Mouse (Mus musculus) left cerebral cortex, adult 11 months (tissue): ENCODE measurements at regions not wholly inside any gene's neighbourhood (a gene's known extent, or its start where the extent isn't known, plus 50 kb on each side); places are given as distances from the start of the nearest gene placed in this dataset.
A peak's percentile ranks its signal among the peaks of the same experiment; 100 is the strongest.
"Not testable (repeated sequence)": the region's sequence is repeated elsewhere in the genome, so short reads cannot be mapped to it uniquely, and the experiment has no call there.

Experiments used
- DNase-seq: peaks from one replicate; pipeline ENCODE4 v3.0.0; 2022; ENCODE audit warnings: low spot score

DNA sequence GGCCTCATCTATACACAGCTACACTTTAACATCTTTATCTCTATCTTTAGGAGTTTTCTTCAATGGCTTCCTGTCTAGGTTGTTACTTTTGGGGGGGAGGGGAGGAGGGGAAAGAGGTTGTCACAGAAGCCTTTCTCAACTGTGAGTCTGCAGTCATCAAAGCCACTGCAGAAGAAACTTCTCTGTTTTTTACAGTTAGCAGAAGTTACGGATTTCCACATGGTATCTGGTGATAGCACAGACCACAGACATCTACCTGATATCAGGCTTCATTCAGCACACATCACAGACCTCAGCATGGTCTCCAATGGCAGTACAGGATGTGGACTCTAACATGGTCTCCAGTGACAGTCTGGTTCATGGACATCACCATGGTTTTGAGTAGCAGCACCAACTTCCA, 234.8 kb upstream of the Adarb2 start:
- no peak for DNase-seq

DNA sequence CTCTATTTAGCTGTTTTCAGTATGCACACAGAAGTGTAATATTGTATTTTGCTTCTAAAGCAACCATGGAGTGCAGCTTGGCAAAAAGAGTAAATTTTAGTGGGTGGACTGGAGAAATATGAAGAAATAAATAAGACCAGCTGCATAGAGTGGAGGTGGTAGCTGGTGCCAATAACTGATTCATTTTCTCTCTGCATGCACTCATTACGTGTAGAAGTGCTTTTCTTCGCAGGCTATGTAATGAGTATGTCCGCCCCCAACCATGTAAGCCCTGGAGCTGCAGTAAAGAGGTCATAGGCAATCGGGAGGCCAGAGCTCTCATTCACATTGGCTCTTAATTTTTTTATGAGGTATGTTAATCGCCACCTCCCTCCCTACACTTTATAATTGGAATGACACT, 208.5 kb upstream of the Adarb2 start:
- DNase-seq: peak; percentile 11

DNA sequence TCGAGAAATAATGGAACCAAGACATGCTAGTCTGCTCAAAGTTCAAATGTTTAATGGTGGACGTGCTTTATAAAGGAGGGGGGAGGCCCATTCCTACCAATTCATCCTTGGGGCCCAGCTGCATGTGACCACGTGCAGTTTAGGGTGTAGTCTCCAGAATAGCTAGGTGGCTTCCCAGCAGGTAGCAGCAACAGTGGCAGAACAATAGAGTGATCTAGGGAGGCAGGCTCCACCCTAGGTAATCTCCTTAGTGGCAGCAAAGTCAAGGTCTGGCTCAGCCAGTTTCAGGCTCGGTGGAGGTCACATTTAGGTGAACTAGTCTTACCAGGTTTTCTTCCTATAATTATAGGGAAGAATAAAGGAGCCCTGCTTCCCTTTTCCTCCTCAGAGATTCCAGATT, 172.6 kb upstream of the Adarb2 start:
- DNase-seq: not testable (repeated sequence)

DNA sequence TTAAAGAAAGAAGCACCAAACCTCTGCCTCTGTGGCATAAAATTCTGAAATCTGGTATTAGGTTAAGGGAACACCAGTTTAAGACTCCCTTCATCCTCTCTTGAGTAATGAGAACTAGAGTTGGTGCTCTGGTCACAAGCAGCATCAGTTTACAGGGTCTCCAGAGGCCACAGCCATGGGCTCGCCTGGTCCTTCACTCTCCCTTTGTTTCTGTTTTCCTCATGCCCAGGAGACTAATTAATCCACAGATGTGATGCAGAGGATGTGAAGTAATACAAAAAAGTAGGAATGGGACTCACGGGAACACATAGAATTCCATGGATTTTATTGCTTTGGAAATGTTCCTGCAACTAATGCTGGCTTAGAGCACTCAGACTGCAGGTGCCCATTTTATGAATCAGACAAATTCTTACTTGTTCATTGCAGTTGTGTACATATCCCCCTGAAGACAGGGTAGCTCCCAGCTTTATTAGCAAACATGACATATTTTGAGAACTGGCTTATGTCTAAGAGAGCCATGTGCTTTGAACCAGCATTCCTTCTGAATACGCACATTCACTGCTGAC, 151.7 kb upstream of the Adarb2 start:
- no peak for DNase-seq

DNA sequence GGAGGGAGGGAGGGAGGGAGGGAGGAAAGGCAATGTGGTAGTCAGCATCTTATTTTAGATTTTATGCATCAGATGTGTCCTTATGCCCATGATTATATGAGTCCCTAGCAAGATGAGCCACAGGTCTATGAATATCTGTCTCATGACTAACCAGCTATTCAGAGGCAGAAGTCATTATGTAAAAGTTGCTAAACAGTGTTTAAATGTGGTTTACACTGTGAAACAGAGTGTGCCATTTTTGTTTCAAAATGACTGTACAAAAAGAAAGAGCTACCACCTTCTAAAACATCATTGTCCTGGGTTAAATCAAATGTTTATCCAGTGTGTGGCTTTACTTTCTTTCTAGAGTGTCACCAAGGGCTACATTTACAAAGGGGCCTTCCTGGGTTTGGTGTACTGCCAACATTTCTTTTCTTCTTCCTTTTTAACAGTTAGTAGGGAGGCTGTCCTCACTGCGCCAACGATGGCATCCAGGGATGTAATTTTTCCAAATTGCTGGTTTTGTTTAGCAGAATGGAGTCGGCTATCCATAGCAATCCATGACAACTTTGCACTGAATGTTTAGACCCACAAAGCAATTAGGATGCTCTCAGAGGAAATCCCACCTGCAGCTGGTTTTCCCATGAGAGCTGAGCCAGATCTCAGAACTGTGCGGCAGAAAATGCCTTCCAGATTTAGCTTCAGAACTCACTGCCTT, 146.4 kb upstream of the Adarb2 start:
- peak; percentile 31 for DNase-seq

DNA sequence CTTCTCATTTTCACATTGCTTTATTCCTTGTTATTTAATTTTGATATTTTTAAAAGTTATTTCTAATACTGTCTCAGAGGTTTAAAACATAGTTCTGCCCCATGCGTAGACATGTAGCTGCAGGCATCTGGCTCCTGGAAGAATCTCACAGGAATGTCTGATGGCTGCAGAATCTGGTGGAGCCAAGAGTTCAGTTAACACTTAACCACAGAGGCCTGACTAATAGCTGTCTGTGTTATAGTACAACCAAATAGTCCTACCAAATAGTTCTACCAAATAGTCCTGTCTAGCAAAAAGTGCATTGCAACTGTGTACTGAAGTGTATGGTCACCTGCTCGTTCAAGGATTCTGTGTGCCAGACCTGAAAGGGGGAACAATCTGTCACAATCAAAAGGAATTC, 115.5 kb upstream of the Adarb2 start:
- no peak for DNase-seq

DNA sequence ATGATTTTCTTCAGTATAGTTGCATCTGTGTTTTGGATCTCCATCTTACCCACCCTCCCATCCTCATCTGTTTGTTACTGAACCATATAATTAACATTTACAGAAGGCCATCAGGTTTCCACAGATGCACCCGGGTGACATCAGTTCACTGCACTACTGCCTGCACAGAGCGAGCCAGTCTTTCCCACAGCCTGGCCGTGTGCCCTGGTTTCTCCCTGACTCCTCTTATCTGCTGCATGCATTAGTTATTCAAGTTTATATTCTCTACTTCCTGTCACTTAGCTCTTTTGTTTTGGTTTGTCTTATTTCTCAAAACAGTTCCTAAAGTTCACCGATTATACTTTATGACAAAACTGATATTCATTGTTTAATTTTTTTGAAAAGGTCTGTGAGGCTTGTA, 113.1 kb upstream of the Adarb2 start:
- DNase-seq: no peak

DNA sequence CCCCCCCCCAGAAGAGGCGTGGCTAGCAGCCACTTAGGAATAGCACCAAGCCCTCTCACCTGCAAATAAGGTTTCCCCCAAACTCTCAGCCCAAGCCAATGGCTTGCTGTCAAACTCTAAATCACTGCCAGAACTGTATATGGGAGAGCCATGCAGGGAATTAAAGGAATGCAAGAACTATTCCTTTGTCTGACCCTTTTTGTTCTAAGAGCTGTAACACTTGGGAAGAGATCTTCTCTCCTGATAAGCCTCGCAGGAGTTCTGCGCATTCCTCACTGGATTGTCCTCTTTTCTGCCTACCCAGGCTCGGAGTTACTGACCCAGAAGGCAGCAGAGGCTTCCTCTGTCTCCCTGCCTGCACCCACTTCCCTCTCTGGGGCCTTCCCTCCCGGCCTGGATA, 94.0 kb upstream of the Adarb2 start:
- no peak for DNase-seq

DNA sequence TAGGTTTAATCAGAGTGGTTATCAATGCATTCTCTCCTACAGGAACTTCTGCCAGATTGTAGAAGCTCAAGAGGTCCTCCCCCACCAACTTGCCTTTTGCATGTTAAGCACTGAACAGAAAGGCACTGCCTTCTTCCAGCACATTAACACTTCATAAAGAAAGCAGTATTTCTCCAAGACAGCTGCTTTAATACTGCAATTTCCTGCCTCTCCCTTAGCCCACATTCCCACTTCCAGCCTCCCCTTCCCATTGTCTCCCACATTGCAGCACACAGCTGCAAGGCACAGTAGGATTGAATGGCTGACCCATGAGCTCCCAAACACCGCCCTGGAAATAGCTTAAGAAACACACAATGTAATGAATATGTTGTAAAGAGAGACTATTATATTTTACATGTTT, 89.7 kb upstream of the Adarb2 start:
- no peak for DNase-seq

DNA sequence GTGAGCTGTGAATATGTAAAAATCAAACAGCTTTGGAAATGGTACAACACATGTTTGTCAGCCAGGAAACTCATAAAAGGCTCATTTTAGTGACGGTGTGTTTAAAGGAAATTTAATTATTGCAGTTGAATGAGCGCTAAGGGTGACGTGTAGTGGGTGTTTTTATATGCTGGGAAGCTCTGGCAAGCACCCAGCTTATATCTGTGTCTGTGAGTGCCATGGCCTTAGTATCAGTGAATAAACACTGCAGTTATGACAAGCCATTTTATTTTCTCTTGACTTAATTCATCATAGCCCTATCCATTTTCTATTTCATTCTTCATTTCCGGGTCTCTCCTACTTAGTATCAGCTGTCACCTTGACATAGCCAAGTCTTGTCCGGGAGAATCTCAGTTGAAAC, 83.7 kb upstream of the Adarb2 start:
- DNase-seq: no peak

DNA sequence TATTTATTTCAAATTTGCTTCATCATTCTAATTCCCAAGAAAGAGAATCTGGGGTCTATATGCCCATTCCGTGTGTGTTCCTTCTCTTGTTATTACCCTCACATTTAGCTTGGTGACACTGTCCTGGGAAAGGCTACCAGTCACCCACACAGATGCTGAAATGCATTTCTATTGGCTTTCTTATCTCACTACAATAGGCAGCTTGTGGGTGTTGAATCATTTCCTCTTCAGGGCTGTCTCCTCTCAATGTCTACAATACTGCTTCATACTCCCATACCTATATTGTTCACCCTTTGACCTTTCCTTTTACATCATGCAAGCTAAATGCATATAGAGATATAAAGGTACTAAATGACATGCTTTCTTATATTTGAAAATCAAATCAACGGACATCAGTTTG, 82.7 kb upstream of the Adarb2 start:
- DNase-seq: no peak

DNA sequence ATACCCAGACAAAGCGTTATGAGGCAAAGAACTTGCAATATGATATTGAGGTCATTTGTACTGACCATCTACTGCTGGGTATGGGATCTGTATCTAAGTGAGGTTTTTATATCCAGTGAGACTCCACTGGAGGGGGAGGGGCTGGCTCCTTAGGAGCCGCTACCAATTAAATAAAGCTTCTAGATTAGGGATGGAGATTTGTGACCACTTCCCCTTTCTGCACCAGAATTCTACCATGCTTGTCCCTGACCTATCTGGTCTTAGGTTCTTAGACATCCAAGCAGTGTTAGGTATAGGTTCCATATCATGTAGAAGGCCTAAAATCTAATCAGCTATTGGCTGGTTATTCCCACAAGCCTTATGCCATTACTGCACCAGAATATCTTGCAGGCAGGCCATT, 67.9 kb upstream of the Adarb2 start:
- no peak for DNase-seq

DNA sequence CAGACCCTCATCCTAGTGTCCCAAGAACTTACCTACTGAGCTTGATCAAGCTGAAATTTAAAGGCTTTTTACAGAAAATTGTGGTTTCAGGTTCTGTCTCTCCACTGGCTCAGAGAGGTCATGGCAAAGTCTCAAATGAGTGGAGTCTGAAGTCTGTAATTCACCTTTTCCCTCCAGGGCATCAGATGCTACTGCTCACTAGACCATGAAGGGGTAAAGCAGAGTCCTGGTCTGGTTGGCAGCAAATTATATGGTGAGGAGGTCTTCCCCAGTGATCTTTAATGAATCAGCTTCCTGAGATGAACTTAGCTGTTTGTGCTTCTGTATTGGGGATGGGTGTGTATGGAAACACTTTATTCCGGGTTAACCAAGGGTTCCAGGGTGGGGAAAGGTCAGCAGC, 63.3 kb upstream of the Adarb2 start:
- no peak for DNase-seq

DNA sequence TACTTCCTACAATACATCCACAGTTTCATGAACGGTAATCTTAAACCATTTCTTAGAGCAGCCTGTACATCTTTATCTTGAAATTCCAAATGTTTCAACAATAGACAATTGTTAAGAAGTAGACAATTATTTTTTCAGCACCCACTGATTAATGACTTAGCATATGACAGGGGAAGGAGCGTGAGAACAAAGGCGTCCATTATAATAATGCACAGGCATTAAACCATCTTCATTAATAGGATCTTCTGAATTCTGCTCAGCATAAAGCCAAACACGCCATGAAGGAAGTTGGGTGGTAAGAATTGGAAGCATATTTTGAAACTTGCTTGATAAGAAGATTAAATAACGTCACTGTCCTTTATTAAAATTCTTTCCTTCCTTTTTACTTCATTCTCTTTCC, 50.5 kb upstream of the Adarb2 start:
- DNase-seq: no peak
